Mouse (Mus musculus): ENCODE data around the gene Gm37240. TPM values are rescaled to one million over a fixed set of nuclear protein-coding genes. Genes with fewer than 3 reads are reported as not detected.

Gene Gm37240
- polyA plus RNA-seq, 1 experiment: not detected

DNA sequence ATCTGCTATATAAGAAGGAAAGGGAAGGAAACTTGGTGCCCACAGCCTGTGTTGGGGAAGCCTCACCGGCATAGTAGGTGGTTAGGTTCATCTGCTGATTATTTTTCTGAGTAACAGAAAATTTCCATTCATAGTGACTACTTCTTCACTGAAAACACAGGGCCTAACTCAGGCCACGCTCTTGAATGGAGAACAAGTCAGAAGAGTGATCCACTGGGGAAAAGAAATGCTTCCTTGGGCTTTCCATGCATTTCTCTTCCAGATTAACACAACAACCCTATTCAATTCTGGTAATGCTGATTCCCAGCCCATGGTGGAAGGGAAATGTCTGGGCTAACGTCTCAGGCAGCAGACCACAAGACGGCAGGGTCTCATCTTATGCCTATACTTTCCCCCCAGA is 188.8 kb downstream of the Gm37240 start:
- no peak for TF ChIP-seq GATA1 (IDR thresholded peaks at IDR 0.05; ENCODE audit: low read length)

DNA sequence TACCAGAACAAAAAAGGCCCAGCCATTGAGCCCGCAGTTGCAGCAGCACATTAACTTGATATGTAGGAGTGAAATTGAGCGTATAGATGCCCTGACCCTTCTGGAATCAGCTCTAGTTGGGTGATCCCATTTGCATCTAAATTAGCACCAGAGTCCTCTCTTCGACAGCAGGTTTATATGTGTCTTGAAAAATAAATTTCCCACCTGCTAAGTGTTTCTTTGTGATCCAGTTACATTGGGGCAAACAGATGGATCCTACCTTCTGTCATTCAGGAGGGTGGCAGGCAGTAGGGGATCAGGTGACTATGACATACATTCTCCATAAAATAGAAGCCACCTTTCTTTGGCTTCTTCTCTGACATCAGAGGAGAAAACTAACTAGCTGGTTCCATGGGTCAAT is 192.3 kb downstream of the Gm37240 start:
- TF ChIP-seq GATA1 (IDR thresholded peaks at IDR 0.05; ENCODE audit: low read length): no peak

DNA sequence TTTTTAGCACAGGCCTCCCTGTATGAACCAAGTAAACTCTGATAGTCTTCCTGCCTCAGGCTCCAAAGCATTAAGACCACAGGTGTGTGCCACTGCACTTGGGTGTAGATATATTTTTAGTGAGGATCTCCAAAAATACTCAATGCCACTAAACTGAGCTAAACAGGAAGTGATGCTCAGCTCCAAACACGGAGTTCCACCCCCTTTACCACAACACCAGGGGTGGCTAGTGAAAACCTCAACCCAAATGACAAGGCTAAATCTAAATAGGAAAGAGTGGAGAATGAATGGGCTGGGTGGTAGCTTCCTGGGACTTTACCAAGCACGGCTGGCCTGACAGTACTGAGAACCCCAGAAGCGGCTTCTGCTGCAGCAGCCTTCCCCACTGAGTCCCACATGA is 194.3 kb downstream of the Gm37240 start:
- no peak for TF ChIP-seq GATA1 (IDR thresholded peaks at IDR 0.05; ENCODE audit: low read length)

DNA sequence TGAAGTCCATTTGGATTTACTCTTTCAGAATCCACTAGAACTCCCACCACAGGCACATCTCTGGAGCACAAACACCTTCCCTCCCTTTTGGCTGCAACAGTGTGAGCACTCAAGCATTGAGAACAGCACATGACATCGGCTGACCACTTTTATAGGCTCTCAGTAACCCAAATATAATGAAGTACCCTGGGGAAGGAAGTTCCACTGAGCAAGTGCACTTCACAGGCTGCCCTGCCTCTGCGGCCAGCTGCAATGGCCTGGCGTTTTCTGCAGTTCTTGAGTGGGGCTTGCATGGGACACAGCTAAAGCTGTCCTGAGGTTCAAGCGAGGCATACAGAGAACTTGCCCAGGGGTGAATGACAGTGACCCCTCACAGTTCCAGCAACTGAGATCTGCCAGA is 196.2 kb downstream of the Gm37240 start:
- no peak for TF ChIP-seq GATA1 (IDR thresholded peaks at IDR 0.05; ENCODE audit: low read length)

DNA sequence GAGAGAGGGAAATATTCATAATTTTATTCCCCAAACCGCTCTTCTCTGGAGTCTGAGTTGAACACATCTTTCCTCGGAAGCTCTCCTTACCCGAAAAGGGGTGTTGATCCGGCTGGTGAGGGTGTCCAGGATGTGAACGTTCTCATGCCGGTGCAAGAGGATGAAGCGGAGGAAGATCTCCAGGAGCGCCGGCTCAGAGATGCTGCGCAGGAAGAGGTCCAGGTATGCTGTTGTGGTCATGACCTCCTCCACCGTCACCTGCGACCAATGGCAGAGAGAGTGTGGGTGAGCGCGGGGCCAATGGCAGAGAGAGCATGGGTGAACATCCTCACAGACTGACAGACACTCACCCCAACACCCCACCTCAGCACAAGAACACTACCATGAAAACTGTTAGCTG is 199.0 kb downstream of the Gm37240 start:
- no peak for TF ChIP-seq GATA1 (IDR thresholded peaks at IDR 0.05; ENCODE audit: low read length)

DNA sequence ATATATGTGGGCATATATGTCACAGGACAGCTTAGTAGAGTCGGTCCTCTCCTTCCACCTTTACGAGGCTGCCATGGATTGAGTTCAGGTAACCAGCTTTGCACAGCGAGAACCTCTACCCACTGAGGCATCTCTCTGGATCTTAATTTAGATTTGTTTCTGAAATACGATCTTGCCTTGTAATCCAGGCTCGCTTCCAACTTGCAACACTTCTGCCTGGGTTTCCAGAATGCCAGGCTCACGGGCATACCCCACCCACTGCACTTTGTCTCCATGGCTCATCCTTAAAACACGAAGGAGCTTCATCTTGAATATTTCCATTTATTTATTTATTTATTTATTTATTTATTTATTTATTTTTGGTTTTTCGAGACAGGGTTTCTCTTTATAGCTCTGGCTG is 202.0 kb downstream of the Gm37240 start:
- no peak for TF ChIP-seq GATA1 (IDR thresholded peaks at IDR 0.05; ENCODE audit: low read length)

DNA sequence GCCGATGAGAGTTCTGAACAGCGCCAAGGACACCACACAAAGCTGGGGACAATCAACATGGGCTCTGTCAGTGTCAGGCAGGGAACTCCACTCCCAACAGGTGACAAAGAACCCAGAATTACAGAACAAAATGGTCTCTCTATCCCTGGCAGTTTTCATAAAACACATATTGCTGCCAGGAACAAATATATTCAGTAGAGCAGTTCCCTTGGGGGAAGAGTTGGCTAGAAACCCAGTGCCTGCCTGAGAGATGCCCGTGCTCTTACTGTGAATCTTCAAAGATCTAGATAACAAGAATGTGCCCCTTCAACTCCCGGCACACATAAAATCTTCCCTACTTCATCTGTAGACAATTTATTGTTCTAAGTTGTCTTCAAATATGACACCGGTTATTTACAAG is 203.7 kb downstream of the Gm37240 start:
- no peak for TF ChIP-seq GATA1 (IDR thresholded peaks at IDR 0.05; ENCODE audit: low read length)

DNA sequence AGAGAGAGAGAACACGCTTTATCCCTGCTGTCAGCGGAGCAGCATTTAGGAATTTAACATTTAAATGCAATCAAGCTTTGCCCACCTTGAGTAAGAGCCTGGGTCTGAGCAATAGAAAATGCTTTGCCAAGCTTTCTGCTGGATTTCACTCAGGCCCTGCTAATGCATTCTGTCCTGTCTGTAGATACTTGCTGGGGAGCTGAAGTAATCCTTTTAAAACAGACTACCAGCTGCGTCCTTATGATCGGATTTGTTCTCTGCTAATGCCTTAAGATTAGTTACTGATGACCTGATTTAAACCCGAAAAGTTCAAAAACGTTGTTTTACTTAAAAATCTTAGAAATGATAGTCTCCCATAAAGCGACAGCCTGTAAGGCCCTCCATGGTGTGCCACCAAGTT is 206.2 kb downstream of the Gm37240 start:
- no peak for TF ChIP-seq GATA1 (IDR thresholded peaks at IDR 0.05; ENCODE audit: low read length)

DNA sequence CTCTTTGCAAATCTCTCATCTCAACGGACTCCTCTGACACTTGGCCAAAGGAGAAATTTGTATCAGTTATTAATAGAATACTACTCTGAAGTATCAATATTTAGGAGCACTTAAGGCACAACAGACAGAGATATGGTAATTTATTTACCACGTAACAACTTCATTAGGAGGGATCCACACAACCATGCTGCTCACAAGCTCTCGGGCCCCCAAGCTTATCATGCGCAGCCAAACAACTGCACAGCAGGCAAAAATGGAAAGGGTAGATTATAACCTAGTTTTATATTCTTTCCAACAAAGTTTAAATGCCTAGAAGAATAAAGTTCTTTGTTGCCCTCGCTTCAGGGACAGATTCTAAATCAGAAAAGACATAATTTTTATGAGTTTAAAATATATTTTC is 207.4 kb downstream of the Gm37240 start:
- no peak for TF ChIP-seq GATA1 (IDR thresholded peaks at IDR 0.05; ENCODE audit: low read length)

DNA sequence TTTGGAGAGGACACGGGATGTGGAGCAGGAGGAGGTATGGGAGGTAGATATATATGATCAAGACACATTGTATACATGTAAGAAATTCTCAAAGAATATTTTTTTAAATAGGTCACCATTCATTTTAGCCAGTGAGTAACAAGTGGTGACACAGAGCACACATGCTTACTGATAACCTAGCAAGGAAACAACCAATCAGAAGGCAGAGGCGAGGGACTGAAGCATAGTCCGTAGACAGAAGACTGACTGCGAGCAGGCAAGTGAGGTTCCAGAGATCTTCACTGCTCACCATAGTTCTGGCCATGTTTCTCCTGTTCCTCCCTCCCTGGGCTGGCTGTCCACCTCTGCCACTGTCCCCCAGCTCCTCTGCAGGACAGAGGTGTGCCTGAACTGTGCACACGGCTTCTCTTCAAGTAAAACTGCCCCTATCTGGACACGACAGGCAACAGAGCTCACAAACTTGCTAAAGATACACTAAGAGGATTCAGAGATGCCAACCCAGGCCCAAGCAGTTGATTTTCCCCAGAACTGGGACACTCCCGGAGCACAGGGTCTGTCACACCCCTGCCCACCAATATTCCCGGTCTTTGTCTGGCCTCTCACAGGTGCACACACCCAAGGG is 207.9 kb downstream of the Gm37240 start:
- TF ChIP-seq GATA1 (IDR thresholded peaks at IDR 0.05; ENCODE audit: low read length): no peak

DNA sequence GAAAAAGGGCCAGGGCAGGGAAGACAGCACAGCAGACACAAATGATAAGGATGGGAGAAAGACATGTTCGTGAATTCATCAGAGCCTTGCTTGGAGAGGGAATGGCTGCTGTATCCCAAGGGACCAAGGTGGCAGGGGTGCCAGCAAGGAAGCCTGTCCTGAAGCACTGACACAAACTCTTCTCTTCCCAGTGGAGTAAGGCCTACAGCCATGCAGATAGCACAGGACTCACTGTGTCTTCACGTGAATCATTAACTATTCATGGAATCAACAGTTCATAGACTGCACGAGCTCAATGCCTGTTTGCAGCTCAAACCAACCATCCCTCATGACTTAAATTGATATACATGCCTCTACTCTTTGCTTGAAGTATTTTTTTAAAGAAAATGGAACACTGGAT is 209.4 kb downstream of the Gm37240 start:
- TF ChIP-seq GATA1 (IDR thresholded peaks at IDR 0.05; ENCODE audit: low read length): no peak

DNA sequence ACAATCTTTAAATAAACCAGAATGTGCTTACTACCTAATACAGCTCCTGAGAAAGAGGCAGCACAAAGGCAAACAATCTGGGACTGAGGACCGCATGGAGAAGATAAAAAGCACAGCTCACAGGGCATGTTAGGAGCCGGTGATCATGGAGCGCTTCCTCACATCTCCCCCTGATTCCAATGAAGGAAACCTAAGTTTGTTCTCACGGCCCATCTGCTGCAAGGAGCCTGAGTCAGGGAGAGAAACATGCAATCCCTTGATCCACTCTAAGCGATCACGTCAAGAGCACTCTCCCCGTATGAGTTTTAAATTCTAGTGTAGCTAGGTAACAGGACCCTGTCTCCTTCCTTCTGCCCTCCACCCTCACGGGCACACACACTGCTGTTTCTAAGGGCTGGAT is 210.2 kb downstream of the Gm37240 start:
- no peak for TF ChIP-seq GATA1 (IDR thresholded peaks at IDR 0.05; ENCODE audit: low read length)

DNA sequence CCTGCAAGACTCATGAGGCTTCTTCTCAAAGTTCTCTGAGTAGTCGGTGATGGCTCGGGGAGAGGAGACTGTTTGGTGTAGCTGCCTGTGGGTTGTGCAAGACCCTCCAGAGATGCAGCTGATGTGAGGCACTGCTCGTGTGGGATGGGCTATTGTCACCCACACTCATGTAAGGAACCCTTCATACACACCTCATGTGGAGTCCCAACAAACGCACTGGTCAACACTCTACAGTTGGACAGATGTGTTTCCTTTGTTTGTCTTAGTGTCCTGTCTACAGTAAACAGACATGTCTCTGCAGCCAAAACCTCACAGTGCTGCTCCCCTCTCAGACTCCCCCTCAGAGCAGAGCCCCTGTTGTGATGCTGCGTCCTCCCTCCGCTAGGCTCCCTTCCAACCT is 217.5 kb downstream of the Gm37240 start:
- TF ChIP-seq GATA1 (IDR thresholded peaks at IDR 0.05; ENCODE audit: low read length): no peak

DNA sequence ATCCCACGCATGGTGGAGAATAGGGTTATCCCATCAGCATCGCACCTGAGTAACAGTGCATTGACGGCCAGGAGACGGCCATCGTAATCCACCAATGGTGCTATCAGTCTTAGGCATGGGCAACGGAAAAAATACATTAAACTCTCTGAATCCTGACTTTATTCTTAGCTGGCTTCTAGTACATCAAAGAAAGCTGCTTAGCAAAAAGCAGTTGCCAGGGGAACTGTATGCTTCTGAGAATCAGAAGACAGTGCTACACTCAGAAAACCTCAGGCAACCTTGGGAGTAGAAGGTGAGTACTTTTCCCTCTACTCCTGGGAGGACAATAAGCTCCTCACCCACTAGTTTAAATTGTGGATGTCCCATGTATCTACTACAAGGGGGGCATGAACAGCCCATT is 219.6 kb downstream of the Gm37240 start:
- TF ChIP-seq GATA1 (IDR thresholded peaks at IDR 0.05; ENCODE audit: low read length): no peak

DNA sequence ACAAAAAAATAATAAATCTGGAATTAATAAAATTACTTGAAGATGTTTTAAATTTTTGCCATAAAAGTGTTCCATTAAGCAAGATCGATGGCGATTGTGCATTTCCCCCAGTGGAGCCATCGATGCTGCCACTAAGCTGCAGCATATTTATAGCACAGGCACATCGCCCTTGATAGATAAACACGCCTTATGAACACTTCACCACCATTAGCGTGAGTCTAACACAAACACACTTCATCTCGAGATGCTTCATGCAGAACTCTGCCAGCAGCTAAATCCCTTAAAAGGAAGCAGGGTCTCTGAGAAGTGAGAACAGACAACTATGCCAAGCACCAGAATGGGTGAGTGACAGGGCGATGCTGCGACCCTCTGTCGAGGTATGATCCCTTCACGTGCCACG is 220.6 kb downstream of the Gm37240 start:
- no peak for TF ChIP-seq GATA1 (IDR thresholded peaks at IDR 0.05; ENCODE audit: low read length)

DNA sequence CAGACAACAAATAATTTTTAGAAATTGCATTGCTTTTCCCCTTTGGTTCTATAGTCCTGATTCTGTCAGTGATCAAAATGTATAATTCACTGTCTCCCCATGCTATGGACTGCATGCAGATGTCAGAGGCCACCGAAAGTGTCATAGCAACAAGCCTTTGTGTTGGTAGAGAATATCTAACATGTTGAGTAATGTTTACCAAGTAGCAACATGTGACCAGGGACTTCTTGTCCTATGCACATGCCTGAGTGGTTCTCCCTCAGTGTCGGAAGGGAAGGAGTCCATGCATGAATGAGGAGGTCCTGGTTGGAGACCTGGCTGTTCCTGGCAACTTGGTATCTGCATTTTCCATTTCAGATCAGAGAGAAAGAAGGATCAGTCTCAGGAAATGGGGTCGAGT is 221.2 kb downstream of the Gm37240 start:
- no peak for TF ChIP-seq GATA1 (IDR thresholded peaks at IDR 0.05; ENCODE audit: low read length)

DNA sequence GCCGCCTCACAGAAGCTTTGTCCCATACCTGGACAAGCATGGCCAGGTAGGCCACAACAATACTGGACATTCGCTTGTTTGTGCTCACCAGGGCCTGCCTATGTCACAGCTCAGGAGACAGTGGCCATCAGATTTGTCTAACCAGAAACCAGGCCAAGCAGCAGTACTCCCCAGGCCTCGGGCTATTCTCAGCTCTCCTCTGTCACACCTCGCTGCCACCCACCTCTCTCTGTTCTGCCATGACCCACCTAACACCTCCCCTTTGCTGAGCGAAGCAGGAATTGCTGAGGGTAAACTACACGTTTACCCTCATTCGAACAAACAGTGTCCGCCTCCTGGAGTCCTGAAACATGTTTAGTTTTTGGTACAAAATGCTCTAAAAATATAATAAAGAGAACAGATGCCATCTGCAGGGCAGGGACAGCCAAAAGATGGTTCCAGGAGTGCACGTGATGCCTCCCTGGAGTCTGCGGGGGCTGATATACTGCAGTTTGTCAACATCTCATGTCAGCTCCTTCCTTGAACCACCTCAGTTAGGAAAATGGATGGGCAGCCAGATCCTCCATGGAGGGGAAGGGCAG is 222.6 kb downstream of the Gm37240 start:
- no peak for TF ChIP-seq GATA1 (IDR thresholded peaks at IDR 0.05; ENCODE audit: low read length)

DNA sequence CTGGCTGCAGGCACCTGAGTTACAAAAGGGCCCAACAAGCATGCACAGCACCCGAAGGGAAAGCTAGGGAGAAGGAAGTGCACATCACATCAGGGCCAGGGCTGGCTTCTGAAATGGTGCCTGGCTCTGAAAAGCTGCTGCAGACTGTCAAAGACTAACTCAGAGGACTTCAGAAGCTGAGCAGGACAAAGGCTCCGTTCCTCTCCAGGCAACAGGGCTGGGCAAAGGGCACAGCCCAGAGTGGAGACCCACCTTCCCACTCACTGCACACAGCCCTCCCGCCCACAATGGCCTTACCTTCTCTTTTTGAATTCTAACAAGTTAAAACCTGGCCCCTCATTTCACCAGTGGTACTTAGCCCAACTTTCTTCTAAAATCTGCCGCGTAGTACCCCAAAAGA is 223.5 kb downstream of the Gm37240 start:
- TF ChIP-seq GATA1 (IDR thresholded peaks at IDR 0.05; ENCODE audit: low read length): no peak

All from G1E-ER4 (cell line).